In genomic region chr16:22316251-22316711, GRCm38 (mm10) we compare ENCODE assay signal across 14 mouse cellular contexts. TPM values are rescaled to one million over a fixed set of nuclear protein-coding genes. Genes with fewer than 3 reads are reported as not detected.
A peak's percentile ranks its signal among the peaks of the same experiment; 100 is the strongest.
DNase-seq lines count a peak whose midpoint lies in the region; ATAC-seq and TF ChIP-seq lines count a peak whose summit lies in the region.
"Had no signal": no experiment of that assay in that cellular context is flagged by ENCODE, and none has a peak within 500 bp of the region (broad histone marks: within the 10 kb centered on the region; RNA-seq: fewer than 3 reads in every experiment).

No protein-coding gene starts in this region.

- no peaks in the 10 kb centered on the region for H3K9me3 ChIP-seq in forebrain, embryonic 15.5 days
- no peaks in the 10 kb centered on the region for H3K9me3 ChIP-seq in forebrain, embryonic 10.5 days
- H3K9me3 ChIP-seq in limb, embryonic 14.5 days (ENCODE audit: control insufficient read depth, low read length), result no peaks in the 10 kb centered on the region
- H3K9me3 ChIP-seq in limb, embryonic 10.5 days (replicated peaks), result no peaks in the 10 kb centered on the region
- 0 out of 2 replicates have a peak, but pooled peaks cover under 1% of the 10 kb centered on the region for H3K9me3 ChIP-seq in midbrain, embryonic 14.5 days (ENCODE audit: control insufficient read depth, low read length)
- H3K9me3 ChIP-seq: embryonic facial prominence, embryonic 15.5 days; midbrain, embryonic 15.5 days; neural tube, embryonic 13.5 days had no signal

- 0 out of 2 replicates have a peak, but pooled peaks have one; percentile 46 for ATAC-seq in forebrain, embryonic 15.5 days (replicated peaks)
- ATAC-seq in limb, embryonic 14.5 days (ENCODE audit: low FRiP score, low read depth), result no peak
- no peak for ATAC-seq in midbrain, embryonic 14.5 days (ENCODE audit: low FRiP score, low TSS enrichment)
- ATAC-seq: intestine, postnatal 0 days; midbrain, embryonic 15.5 days had no signal

- WGBS in forebrain, embryonic 15.5 days, result 62% methylated on average over 8 of the region's 8 CpGs
- WGBS in forebrain, embryonic 10.5 days, result 79% methylated on average over 8 of the region's 8 CpGs
- 61% methylated on average over 8 of the region's 8 CpGs for WGBS in limb, embryonic 14.5 days
- WGBS in limb, embryonic 10.5 days, result 77% methylated on average over 8 of the region's 8 CpGs
- WGBS in midbrain, embryonic 14.5 days, result 81% methylated on average over 8 of the region's 8 CpGs

- H3K4me2 ChIP-seq in forebrain, embryonic 15.5 days (replicated peaks), result no peak overlapping the region
- H3K4me2 ChIP-seq in limb, embryonic 14.5 days (replicated peaks; ENCODE audit: low read depth, low read length, severe bottlenecking), result no peak overlapping the region
- H3K4me2 ChIP-seq in midbrain, embryonic 14.5 days (ENCODE audit: low read length), result no peak overlapping the region
- H3K4me2 ChIP-seq: embryonic facial prominence, embryonic 15.5 days; midbrain, embryonic 15.5 days; neural tube, embryonic 13.5 days had no signal

- H3K4me1 ChIP-seq in forebrain, embryonic 15.5 days, result peaks cover 4% of the 10 kb centered on the region; the same call in 1 of the 2 replicates
- peaks cover 18% of the 10 kb centered on the region for H3K4me1 ChIP-seq in forebrain, embryonic 10.5 days
- H3K4me1 ChIP-seq in limb, embryonic 14.5 days (ENCODE audit: control insufficient read depth, insufficient read depth, low read length), result no peaks in the 10 kb centered on the region
- peaks cover 5% of the 10 kb centered on the region for H3K4me1 ChIP-seq in limb, embryonic 10.5 days
- H3K4me1 ChIP-seq in midbrain, embryonic 14.5 days (ENCODE audit: control insufficient read depth, insufficient read depth, low read length), result no peaks in the 10 kb centered on the region
- H3K4me1 ChIP-seq: embryonic facial prominence, embryonic 15.5 days; midbrain, embryonic 15.5 days; neural tube, embryonic 13.5 days had no signal

- DNase-seq in forebrain, embryonic 10.5 days (ENCODE audit: extremely low spot score, low spot score), result no peak
- peak; percentile 13 for DNase-seq in limb, embryonic 14.5 days (ENCODE audit: low spot score)
- DNase-seq in limb, embryonic 10.5 days (ENCODE audit: low spot score), result no peak
- peak; percentile 19 to 51 for DNase-seq in frontal cortex, postnatal 36 days (ENCODE audit: low spot score in 2 of 2)
- DNase-seq in right cerebral cortex, postnatal 25 days, result peak; percentile 41
- DNase-seq in retina, postnatal 1 day, result no peak
- no peak for DNase-seq in midbrain, embryonic 14.5 days
- DNase-seq: B cell, adult 2 months; cerebellum, adult 11 months had no signal

- TF ChIP-seq POLR2A in limb, embryonic 14.5 days (IDR thresholded peaks at IDR 0.05; ENCODE audit: borderline replicate concordance, extremely low read depth, insufficient read depth, insufficient read length), result no peak

- no peaks in the 10 kb centered on the region for H3K27me3 ChIP-seq in forebrain, embryonic 15.5 days
- no peaks in the 10 kb centered on the region for H3K27me3 ChIP-seq in forebrain, embryonic 10.5 days (ENCODE audit: poor library complexity, severe bottlenecking)
- H3K27me3 ChIP-seq in limb, embryonic 14.5 days (ENCODE audit: control insufficient read depth, insufficient read depth, low read length), result no peaks in the 10 kb centered on the region
- H3K27me3 ChIP-seq in limb, embryonic 10.5 days (ENCODE audit: low read depth, poor library complexity, severe bottlenecking), result no peaks in the 10 kb centered on the region
- no peaks in the 10 kb centered on the region for H3K27me3 ChIP-seq in midbrain, embryonic 14.5 days (ENCODE audit: control insufficient read depth, insufficient read depth, low read length)
- H3K27me3 ChIP-seq: embryonic facial prominence, embryonic 15.5 days; midbrain, embryonic 15.5 days; neural tube, embryonic 13.5 days had no signal

- H3K9ac ChIP-seq in forebrain, embryonic 15.5 days (replicated peaks), result no peak overlapping the region
- H3K9ac ChIP-seq in limb, embryonic 14.5 days (ENCODE audit: low read depth, low read length, severe bottlenecking), result no peak overlapping the region
- H3K9ac ChIP-seq in midbrain, embryonic 14.5 days (replicated peaks; ENCODE audit: low read length), result no peak overlapping the region
- H3K9ac ChIP-seq: embryonic facial prominence, embryonic 15.5 days; midbrain, embryonic 15.5 days; neural tube, embryonic 13.5 days had no signal

- no peaks in the 10 kb centered on the region for H3K36me3 ChIP-seq in forebrain, embryonic 15.5 days
- H3K36me3 ChIP-seq in forebrain, embryonic 10.5 days (replicated peaks), result no peaks in the 10 kb centered on the region
- H3K36me3 ChIP-seq in limb, embryonic 14.5 days (ENCODE audit: control insufficient read depth, insufficient read depth, low read length), result no peaks in the 10 kb centered on the region
- H3K36me3 ChIP-seq in limb, embryonic 10.5 days, result no peaks in the 10 kb centered on the region
- no peaks in the 10 kb centered on the region for H3K36me3 ChIP-seq in midbrain, embryonic 14.5 days (ENCODE audit: control insufficient read depth, insufficient read depth, low read length)
- H3K36me3 ChIP-seq: embryonic facial prominence, embryonic 15.5 days; midbrain, embryonic 15.5 days; neural tube, embryonic 13.5 days had no signal

- no peak overlapping the region for H3K27ac ChIP-seq in forebrain, embryonic 15.5 days (replicated peaks)
- H3K27ac ChIP-seq in forebrain, embryonic 10.5 days, result no peak overlapping the region
- H3K27ac ChIP-seq in limb, embryonic 14.5 days (replicated peaks; ENCODE audit: low read depth, low read length), result no peak overlapping the region
- H3K27ac ChIP-seq in limb, embryonic 10.5 days, result no peak overlapping the region
- no peak overlapping the region for H3K27ac ChIP-seq in midbrain, embryonic 14.5 days (replicated peaks; ENCODE audit: low read depth, low read length)
- H3K27ac ChIP-seq: embryonic facial prominence, embryonic 15.5 days; midbrain, embryonic 15.5 days; neural tube, embryonic 13.5 days had no signal

- no peak overlapping the region for H3K4me3 ChIP-seq in forebrain, embryonic 15.5 days
- H3K4me3 ChIP-seq in forebrain, embryonic 10.5 days, result no peak overlapping the region
- H3K4me3 ChIP-seq in limb, embryonic 14.5 days (replicated peaks; ENCODE audit: low read length), result no peak overlapping the region
- no peak overlapping the region for H3K4me3 ChIP-seq in limb, embryonic 10.5 days
- no peak overlapping the region for H3K4me3 ChIP-seq in midbrain, embryonic 14.5 days (replicated peaks; ENCODE audit: low read depth, low read length)
- H3K4me3 ChIP-seq: embryonic facial prominence, embryonic 15.5 days; midbrain, embryonic 15.5 days; neural tube, embryonic 13.5 days had no signal

RNA-seq across cellular contexts. Expression of gene Tra2b, which starts 50.5 kb away (rescaled TPM):
- polyA plus RNA-seq in forebrain, embryonic 15.5 days (2015; fragmentation: Nextera tagmentation; extraction: Ambion mirVana), result 359 and 363 TPM in 2 replicates
- polyA plus RNA-seq in forebrain, embryonic 10.5 days (2016; fragmentation: Nextera tagmentation; extraction: Ambion mirVana), result 538 and 552 TPM in 2 replicates
- polyA plus RNA-seq in limb, embryonic 14.5 days (2012; rRNA removed), result 168 and 179 TPM in 2 replicates
- polyA plus RNA-seq in limb, embryonic 14.5 days (2014; fragmentation: Nextera tagmentation; extraction: Ambion mirVana), result 300 and 311 TPM in 2 replicates
- polyA plus RNA-seq in limb, embryonic 10.5 days (2016; fragmentation: Nextera tagmentation; extraction: Ambion mirVana), result 510 and 520 TPM in 2 replicates
- 262 and 286 TPM in 2 replicates for polyA plus RNA-seq in midbrain, embryonic 14.5 days (2014; fragmentation: Nextera tagmentation; extraction: Ambion mirVana)

Comparison
In these comparisons a context has a peak if more than half of its experiments do, and no peak if none do; other contexts are left out.
1. DNase-seq: peak in limb, embryonic 14.5 days (single experiment), frontal cortex, postnatal 36 days (2 of 2) and right cerebral cortex, postnatal 25 days (single experiment); none in forebrain, embryonic 10.5 days (single experiment), limb, embryonic 10.5 days (single experiment), retina, postnatal 1 day (single experiment) and midbrain, embryonic 14.5 days (single experiment).